Mouse (Mus musculus): ENCODE data around the gene Hist1h2ac. TPM values are rescaled to one million over a fixed set of nuclear protein-coding genes. Genes with fewer than 3 reads are reported as not detected.

The Hist1h2ac gene
- total and polyA plus RNA-seq, 3 experiments = 0.34 to 2.5 (median 2.0) TPM

- no peak for DNase-seq
Measured at GRCm38 (mm10) chr13:23659636-23660366, 23.9 kb downstream of the Hist1h2ac start.

Small RNAs within 50 kb of the gene (microRNA-seq; reads per million reads assigned to microRNA genes)
- gene Gm44350 = 0 reads per million in 2 experiments

Other genes starting within 250 kb of the Hist1h2ac start
Only the 30 nearest of the 36 such genes appear.
- gene Hist1h2af, start 150.0 kb downstream of the Hist1h2ac start, total RNA-seq (2021) = 10 to 100 TPM; 17.9 to 20.0 TPM
- 24.9 and 66.0 TPM in 2 replicates for gene Hist1h2af, start 150.0 kb downstream of the Hist1h2ac start, polyA plus RNA-seq (2012; rRNA removed)
- gene Hist1h3g, start 148.5 kb downstream of the Hist1h2ac start, total RNA-seq (2021) = 1 to 10 TPM; 2.2 to 7.1 TPM
- 3.2 and 3.5 TPM in 2 replicates for gene Hist1h3g, start 148.5 kb downstream of the Hist1h2ac start, polyA plus RNA-seq (2012; rRNA removed)
- 1 to 10 TPM; 3.0 to 3.2 TPM for gene Hist1h2bh, start 140.6 kb downstream of the Hist1h2ac start, total RNA-seq (2021)
- 1.2 and 1.5 TPM in 2 replicates for gene Hist1h2bh, start 140.6 kb downstream of the Hist1h2ac start, polyA plus RNA-seq (2012; rRNA removed)
- gene Hist1h3f, start 139.9 kb downstream of the Hist1h2ac start, total RNA-seq (2021) = 10 to 100 TPM; 16.8 to 18.0 TPM
- gene Hist1h3f, start 139.9 kb downstream of the Hist1h2ac start, polyA plus RNA-seq (2012; rRNA removed) = 3.0 and 3.1 TPM in 2 replicates
- gene Hist1h4f, start 132.3 kb downstream of the Hist1h2ac start, total RNA-seq (2021) = 10 to 100 TPM; 37.2 to 51.6 TPM
- gene Hist1h4f, start 132.3 kb downstream of the Hist1h2ac start, polyA plus RNA-seq (2012; rRNA removed) = 0.40 and 2.2 TPM in 2 replicates
- 1 to 10 TPM; 2.4 to 3.4 TPM for gene Hist1h1d, start 130.7 kb downstream of the Hist1h2ac start, total RNA-seq (2021)
- not detected in 2 replicates for gene Hist1h1d, start 130.7 kb downstream of the Hist1h2ac start, polyA plus RNA-seq (2012; rRNA removed)
- gene Hist1h3e, start 121.6 kb downstream of the Hist1h2ac start, total RNA-seq (2021) = 10 to 100 TPM; 41.4 to 51.2 TPM
- 12.8 and 14.0 TPM in 2 replicates for gene Hist1h3e, start 121.6 kb downstream of the Hist1h2ac start, polyA plus RNA-seq (2012; rRNA removed)
- gene Hist1h2ae, start 112.7 kb downstream of the Hist1h2ac start, total RNA-seq (2021) = 1 to 10 TPM; 2.7 to 4.9 TPM
- 0.90 and 3.7 TPM in 2 replicates for gene Hist1h2ae, start 112.7 kb downstream of the Hist1h2ac start, polyA plus RNA-seq (2012; rRNA removed)
- gene Hist1h2bg, start 112.6 kb downstream of the Hist1h2ac start, total RNA-seq (2021) = 10 to 100 TPM; 41.1 to 60.2 TPM
- 25.3 and 27.0 TPM in 2 replicates for gene Hist1h2bg, start 112.6 kb downstream of the Hist1h2ac start, polyA plus RNA-seq (2012; rRNA removed)
- gene Hist1h2bf, start 109.8 kb downstream of the Hist1h2ac start, total RNA-seq (2021) = 10 to 100 TPM; 17.9 to 21.6 TPM
- 0.80 and 5.5 TPM in 2 replicates for gene Hist1h2bf, start 109.8 kb downstream of the Hist1h2ac start, polyA plus RNA-seq (2012; rRNA removed)
- 1 to 10 TPM; 2.9 to 6.4 TPM for gene Hist1h2ad, start 109.6 kb downstream of the Hist1h2ac start, total RNA-seq (2021)
- 2.5 and 3.2 TPM in 2 replicates for gene Hist1h2ad, start 109.6 kb downstream of the Hist1h2ac start, polyA plus RNA-seq (2012; rRNA removed)
- gene Hist1h3d, start 108.2 kb downstream of the Hist1h2ac start, total RNA-seq (2021) = 1 to 10 TPM; 3.7 to 6.5 TPM
- gene Hist1h3d, start 108.2 kb downstream of the Hist1h2ac start, polyA plus RNA-seq (2012; rRNA removed) = 3.7 TPM in 2 replicates
- 100 to 1,000 TPM; 118 to 129 TPM for gene Hist1h4d, start 102.3 kb downstream of the Hist1h2ac start, total RNA-seq (2021)
- 2.6 and 2.7 TPM in 2 replicates for gene Hist1h4d, start 102.3 kb downstream of the Hist1h2ac start, polyA plus RNA-seq (2012; rRNA removed)
- 10 to 100 TPM; 11.3 to 14.8 TPM for gene Hist1h2be, start 62.8 kb downstream of the Hist1h2ac start, total RNA-seq (2021)
- 1.7 and 2.0 TPM in 2 replicates for gene Hist1h2be, start 62.8 kb downstream of the Hist1h2ac start, polyA plus RNA-seq (2012; rRNA removed)
- gene Hist1h1e, start 61.4 kb downstream of the Hist1h2ac start, total RNA-seq (2021) = 10 to 100 TPM; 44.2 to 71.4 TPM
- 1.0 and 1.2 TPM in 2 replicates for gene Hist1h1e, start 61.4 kb downstream of the Hist1h2ac start, polyA plus RNA-seq (2012; rRNA removed)
- gene Hist1h2bc, start 251 bp upstream of the Hist1h2ac start, total RNA-seq (2021) = 100 to 1,000 TPM; 143 to 210 TPM
- gene Hist1h2bc, start 251 bp upstream of the Hist1h2ac start, polyA plus RNA-seq (2012; rRNA removed) = 308 and 343 TPM in 2 replicates
- not detected for gene Hist1h1t, start 11.9 kb upstream of the Hist1h2ac start, total RNA-seq (2021)
- not detected in 2 replicates for gene Hist1h1t, start 11.9 kb upstream of the Hist1h2ac start, polyA plus RNA-seq (2012; rRNA removed)
- gene Hist1h4c, start 14.5 kb upstream of the Hist1h2ac start, total RNA-seq (2021) = 10 to 100 TPM; 70.2 to 84.7 TPM
- 1.7 and 2.8 TPM in 2 replicates for gene Hist1h4c, start 14.5 kb upstream of the Hist1h2ac start, polyA plus RNA-seq (2012; rRNA removed)
- 10 to 100 TPM; 22.3 to 33.0 TPM for gene Hfe, start 26.9 kb upstream of the Hist1h2ac start, total RNA-seq (2021)
- 27.9 and 30.3 TPM in 2 replicates for gene Hfe, start 26.9 kb upstream of the Hist1h2ac start, polyA plus RNA-seq (2012; rRNA removed)
- gene Hist1h1c, start 54.9 kb upstream of the Hist1h2ac start, total RNA-seq (2021) = 100 to 1,000 TPM; 168 to 270 TPM
- gene Hist1h1c, start 54.9 kb upstream of the Hist1h2ac start, polyA plus RNA-seq (2012; rRNA removed) = 32.9 and 41.2 TPM in 2 replicates
- 10 to 100 TPM in 1 of 2 experiments, 1 to 10 TPM in 1; 4.6 to 14.7 TPM for gene Hist1h3c, start 61.7 kb upstream of the Hist1h2ac start, total RNA-seq (2021)
- 4.9 and 6.7 TPM in 2 replicates for gene Hist1h3c, start 61.7 kb upstream of the Hist1h2ac start, polyA plus RNA-seq (2012; rRNA removed)
- 10 to 100 TPM; 17.1 TPM for gene Hist1h2bb, start 62.8 kb upstream of the Hist1h2ac start, total RNA-seq (2021)
- gene Hist1h2bb, start 62.8 kb upstream of the Hist1h2ac start, polyA plus RNA-seq (2012; rRNA removed) = 4.2 and 5.6 TPM in 2 replicates
- gene Hist1h2ab, start 67.2 kb upstream of the Hist1h2ac start, total RNA-seq (2021) = 10 to 100 TPM; 25.7 to 26.0 TPM
- 1.6 and 4.1 TPM in 2 replicates for gene Hist1h2ab, start 67.2 kb upstream of the Hist1h2ac start, polyA plus RNA-seq (2012; rRNA removed)
- 10 to 100 TPM; 25.0 to 32.1 TPM for gene Hist1h3b, start 68.3 kb upstream of the Hist1h2ac start, total RNA-seq (2021)
- 2.5 and 3.2 TPM in 2 replicates for gene Hist1h3b, start 68.3 kb upstream of the Hist1h2ac start, polyA plus RNA-seq (2012; rRNA removed)
- gene Hist1h4b, start 73.1 kb upstream of the Hist1h2ac start, total RNA-seq (2021) = 10 to 100 TPM; 64.3 to 65.2 TPM
- 2.4 and 3.9 TPM in 2 replicates for gene Hist1h4b, start 73.1 kb upstream of the Hist1h2ac start, polyA plus RNA-seq (2012; rRNA removed)
- 10 to 100 TPM; 21.1 to 26.3 TPM for gene Hist1h4a, start 77.3 kb upstream of the Hist1h2ac start, total RNA-seq (2021)
- gene Hist1h4a, start 77.3 kb upstream of the Hist1h2ac start, polyA plus RNA-seq (2012; rRNA removed) = 0.36 and 2.1 TPM in 2 replicates
- 10 to 100 TPM; 32.5 to 35.7 TPM for gene Hist1h3a, start 78.4 kb upstream of the Hist1h2ac start, total RNA-seq (2021)
- 4.2 and 6.6 TPM in 2 replicates for gene Hist1h3a, start 78.4 kb upstream of the Hist1h2ac start, polyA plus RNA-seq (2012; rRNA removed)
- gene Hist1h1a, start 79.7 kb upstream of the Hist1h2ac start, total RNA-seq (2021) = 10 to 100 TPM; 11.0 to 19.6 TPM
- 0.21 and 0.25 TPM in 2 replicates for gene Hist1h1a, start 79.7 kb upstream of the Hist1h2ac start, polyA plus RNA-seq (2012; rRNA removed)
- gene Trim38, start 86.0 kb upstream of the Hist1h2ac start, total RNA-seq (2021) = under 1 TPM in 1 of 2 experiments, not detected in 1; 0.43 TPM
- not detected in 2 replicates for gene Trim38, start 86.0 kb upstream of the Hist1h2ac start, polyA plus RNA-seq (2012; rRNA removed)
- gene Slc17a2, start 123.0 kb upstream of the Hist1h2ac start, total RNA-seq (2021) = under 1 TPM in 1 of 2 experiments, not detected in 1; 0.20 TPM
- gene Slc17a2, start 123.0 kb upstream of the Hist1h2ac start, polyA plus RNA-seq (2012; rRNA removed) = 0.07 TPM in 1 of 2 replicates, not detected in the other